Mouse (Mus musculus): Measurements from ENCODE around the gene Epb41.

DNA sequence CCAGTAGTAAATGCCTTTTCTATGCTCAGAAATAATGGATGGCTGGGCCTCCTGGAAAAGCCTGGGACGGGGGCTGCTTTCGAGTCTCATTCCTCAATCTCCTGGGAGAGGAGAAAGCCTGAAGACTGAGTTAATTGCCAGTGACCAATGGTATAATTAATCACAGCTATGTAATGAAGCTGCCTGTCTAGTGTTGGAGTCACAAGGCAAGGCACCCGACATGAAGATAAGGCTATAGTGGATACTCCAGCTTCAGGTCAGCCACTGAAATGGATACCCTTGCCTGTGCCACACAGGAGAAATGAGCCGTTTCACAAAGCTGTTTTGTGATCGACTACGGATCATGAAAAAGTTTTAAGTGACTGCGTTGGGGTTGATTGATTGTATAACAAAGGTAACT is 37.1 kb downstream of the Epb41 start:
- TF ChIP-seq CTCF (IDR thresholded peaks at IDR 0.05; ENCODE audit: low read depth, low read length) (no peak), POLR2A (IDR thresholded peaks at IDR 0.05; ENCODE audit: borderline replicate concordance, low read depth, low read length) (no peak)
